Mouse (Mus musculus): ENCODE measurements around the gene Paqr8.

DNA sequence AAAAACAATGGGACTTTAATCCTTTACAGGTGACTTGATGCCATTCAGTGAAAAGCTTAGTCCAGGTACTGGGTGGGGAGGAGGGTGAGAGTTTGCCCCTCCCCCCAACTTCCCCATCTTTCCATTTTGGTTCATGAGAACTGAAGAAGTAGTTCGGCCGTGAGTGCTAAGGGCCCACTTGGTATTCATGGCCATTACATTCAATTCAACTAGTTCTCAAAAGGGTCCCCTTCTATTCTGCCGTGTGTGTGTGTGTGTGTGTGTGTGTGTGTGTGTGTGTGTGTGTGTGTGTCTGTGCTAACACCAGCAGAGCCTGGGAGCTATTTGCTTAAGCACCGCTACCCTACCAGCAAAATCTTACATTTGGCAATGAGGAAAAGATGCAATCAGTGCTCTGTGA is 94.2 kb downstream of the Paqr8 start:
- TF ChIP-seq POLR2A (IDR thresholded peaks at IDR 0.05; ENCODE audit: low read depth, low read length) (no peak), HCFC1 (IDR thresholded peaks at IDR 0.05; ENCODE audit: low read depth, low read length) (no peak), CTCF (conservative IDR thresholded peaks at IDR 0.05 in 1 of 2, IDR thresholded peaks at IDR 0.05 in 1 of 2; ENCODE audit: low read depth in 2 of 2, low read length in 2 of 2) (no peak), ETS1 (conservative IDR thresholded peaks at IDR 0.05; ENCODE audit: low read depth, low read length) (no peak), PAX5 (IDR thresholded peaks at IDR 0.05; ENCODE audit: low read length) (no peak), ZMIZ1 (IDR thresholded peaks at IDR 0.05; ENCODE audit: low read depth, low read length) (no peak), USF1 (IDR thresholded peaks at IDR 0.05; ENCODE audit: low read depth, low read length) (no peak), ELF1 (IDR thresholded peaks at IDR 0.05; ENCODE audit: low read depth, low read length) (no peak), USF2 (conservative IDR thresholded peaks at IDR 0.05; ENCODE audit: low read depth, low read length) (no peak)

Measured in CH12.LX (cell line).